Mouse (Mus musculus): ENCODE data around the gene Zfp184.

Gene Zfp184

GRCm38 (mm10) chr13:21923417-21923816, 21.5 kb upstream of the Zfp184 start:
- no peak for DNase-seq

DNA sequence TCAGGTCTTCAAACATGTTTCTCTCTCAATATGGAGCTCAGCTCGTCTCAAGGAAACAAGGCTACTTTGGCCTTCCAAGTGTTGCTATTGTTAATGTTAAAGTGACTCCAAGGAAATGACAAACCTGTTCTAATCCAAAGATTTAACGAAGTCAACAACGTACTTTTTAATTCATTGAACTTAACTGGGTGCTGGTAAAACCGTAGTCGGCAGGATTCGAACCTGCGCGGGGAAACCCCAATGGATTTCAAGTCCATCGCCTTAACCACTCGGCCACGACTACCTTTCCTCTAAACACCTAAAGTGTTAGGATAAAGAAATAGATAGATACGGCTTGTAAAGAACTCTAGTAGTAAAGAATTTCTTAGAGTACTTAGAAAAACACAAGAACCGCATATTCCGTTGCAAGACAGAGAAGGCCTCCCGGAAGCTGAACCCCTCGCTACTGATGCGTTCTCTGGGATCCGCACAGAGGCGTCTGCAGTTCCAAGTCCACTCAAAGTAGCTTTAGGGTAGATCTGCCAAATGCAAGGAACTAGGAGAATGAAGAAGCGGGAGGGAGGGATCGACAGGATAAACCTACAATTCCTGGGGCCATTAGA, 20.1 kb upstream of the Zfp184 start:
- DNase-seq: peak; percentile 77

GRCm38 (mm10) chr13:21930981-21931380, 13.9 kb upstream of the Zfp184 start:
- no peak for DNase-seq

DNA sequence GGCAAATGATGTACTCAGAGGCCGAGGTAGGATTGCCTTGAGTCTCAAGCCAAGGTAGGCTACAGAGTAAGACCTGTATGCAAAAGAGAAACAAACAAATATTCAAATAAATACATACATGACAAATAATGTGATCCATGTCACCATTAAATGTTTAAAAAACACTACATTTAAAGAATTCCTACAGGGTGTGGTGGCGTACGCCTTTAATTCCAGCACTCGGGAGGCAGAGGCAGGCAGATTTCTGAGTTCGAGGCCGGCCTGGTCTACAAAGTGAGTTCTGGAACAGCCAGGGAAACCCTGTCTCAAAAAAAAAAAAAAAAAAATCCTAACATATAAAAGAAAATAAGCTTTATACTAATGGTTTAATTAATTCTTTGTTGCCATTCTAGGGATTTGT, 13.2 kb upstream of the Zfp184 start:
- DNase-seq: no peak

- peak; percentile 34 for DNase-seq
Observed at GRCm38 (mm10) chr13:21933626-21934548, 11.0 kb upstream of the Zfp184 start.

DNA sequence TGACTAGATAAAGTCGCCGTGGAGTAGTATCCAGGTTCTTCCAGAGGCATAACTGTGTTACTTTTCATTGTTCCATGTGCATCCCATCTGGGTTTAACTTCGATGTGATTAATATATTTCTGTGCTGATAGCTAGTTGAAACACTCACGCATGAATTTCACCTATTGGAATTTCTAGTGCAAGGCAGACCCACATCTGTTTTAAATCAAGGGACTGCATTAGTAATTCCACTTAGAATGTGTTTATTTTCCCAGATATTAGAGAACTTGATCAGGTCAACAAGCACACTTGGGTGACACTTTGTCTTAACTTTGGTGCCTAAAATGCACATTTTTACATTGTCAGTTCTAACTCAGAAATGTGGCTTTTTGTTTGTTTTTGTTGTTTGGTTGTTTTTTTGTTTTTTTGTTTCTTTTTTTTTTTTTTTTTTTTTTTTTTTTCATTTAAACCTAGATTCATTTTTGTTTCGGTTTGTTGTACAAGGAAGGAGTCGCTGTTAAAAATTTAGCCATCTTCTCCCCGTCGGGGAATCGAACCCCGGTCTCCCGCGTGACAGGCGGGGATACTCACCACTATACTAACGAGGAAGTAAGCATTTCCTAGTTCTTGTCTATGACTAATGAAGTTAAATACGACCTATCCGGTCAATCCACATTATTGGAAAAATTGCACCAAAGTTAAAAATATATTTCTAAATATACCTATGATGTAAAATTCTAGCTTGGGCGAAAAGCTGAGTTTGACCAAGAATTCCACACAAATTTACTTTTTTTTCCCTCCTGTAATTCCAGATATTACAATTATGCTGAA, 9.7 kb upstream of the Zfp184 start:
- DNase-seq: peak; percentile 88

- DNase-seq: no peak
Observed at GRCm38 (mm10) chr13:21935833-21936232, 9.1 kb upstream of the Zfp184 start.

DNA sequence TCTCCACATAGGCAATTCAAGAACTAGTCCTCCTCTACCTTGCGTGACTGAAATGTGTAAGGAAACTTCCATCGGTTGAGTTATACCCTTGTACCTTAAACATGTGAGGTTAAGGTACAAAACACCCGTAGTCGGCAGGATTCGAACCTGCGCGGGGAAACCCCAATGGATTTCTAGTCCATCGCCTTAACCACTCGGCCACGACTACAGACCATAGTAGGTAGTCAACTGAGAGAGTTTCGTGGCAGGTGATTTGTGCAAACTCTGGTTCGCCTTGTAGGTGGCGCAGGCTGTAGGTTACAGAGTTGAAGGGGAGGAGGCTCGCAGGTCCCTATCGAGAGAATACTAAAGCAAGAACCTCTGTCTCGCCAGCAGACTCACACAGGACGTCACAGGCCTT, 7.9 kb upstream of the Zfp184 start:
- peak; percentile 90 for DNase-seq

DNA sequence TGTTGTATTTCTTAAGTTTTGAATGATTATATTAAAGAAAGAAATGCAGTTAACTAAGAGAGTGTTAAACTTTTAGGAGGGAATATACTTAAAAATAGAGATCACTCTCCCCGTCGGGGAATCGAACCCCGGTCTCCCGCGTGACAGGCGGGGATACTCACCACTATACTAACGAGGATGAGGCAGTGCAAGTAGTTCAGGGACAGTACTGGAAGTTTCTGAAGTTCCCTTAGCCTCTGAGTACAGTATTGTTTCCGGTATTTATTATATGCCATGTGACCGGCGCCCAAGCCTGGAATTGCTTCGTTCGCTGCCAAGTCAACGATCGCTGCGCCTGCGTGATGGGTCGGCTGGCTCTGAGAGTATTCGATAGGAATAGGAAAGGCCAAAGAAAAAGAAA, 4.7 kb upstream of the Zfp184 start:
- DNase-seq: peak; percentile 91

- DNase-seq: peak; percentile 87
Observed at GRCm38 (mm10) chr13:21940811-21941321, 4.0 kb upstream of the Zfp184 start.

- no peak for DNase-seq
Observed at GRCm38 (mm10) chr13:21943644-21944043, 1.2 kb upstream of the Zfp184 start.

DNA sequence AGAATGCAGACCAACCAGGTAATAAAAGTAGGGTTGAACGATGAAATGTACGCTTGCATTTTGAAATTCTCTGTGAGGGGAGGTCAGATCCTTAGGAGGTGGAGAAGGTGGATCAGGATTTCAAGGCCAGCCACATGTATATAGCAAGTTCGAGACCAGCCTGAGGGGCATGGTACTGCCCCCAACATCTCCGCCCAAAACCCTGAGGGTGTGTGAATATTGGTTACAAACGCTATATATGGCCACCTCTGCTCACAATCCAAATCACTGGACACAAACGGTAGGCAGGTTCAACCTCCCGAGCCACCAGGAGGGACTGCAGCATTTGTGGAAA, 335 bp upstream of the Zfp184 start:
- DNase-seq: no peak

DNA sequence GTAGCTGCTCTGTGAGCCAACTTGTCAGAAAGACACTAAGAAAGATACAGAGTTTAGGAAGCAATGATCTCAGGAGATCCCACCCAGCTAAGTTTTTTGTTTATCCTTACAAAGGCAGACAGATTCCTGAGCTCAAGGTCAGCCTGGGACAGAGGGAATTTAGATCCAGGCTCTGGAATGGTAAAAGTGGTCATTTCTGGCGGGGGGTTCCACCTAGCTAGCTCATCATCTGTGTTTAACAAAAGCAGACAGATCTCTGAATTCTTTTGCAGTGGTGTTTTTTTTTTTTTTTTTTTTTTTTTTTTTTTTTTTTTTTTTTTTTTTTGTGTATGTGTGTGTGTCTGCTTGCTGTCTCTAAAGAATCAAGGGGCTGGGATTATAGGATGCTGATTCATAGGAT, 24.4 kb downstream of the Zfp184 start:
- no peak for DNase-seq

- no peak for DNase-seq
Observed at GRCm38 (mm10) chr13:21969816-21970215, 24.9 kb downstream of the Zfp184 start.

DNA sequence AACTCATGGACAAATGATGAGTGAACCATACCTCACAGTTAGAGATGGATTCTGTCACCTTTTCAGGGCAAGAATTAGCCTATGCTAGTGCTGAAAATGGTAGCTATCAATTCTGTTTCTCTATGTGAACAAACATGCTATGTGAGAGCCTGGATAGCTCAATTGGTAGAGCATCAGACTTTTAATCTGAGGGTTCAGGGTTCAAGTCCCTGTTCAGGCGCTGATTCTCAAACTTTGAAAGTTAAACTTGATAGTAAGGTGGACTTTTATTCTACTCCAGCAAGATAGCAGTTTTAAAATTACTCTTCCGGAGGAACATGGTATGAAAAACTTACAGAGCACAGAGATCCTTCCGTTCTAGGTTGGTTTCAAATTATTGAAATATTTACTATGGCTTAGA, 26.7 kb downstream of the Zfp184 start:
- DNase-seq: no peak

GRCm38 (mm10) chr13:21974221-21974725, 29.4 kb downstream of the Zfp184 start:
- peak; percentile 95 for DNase-seq

- DNase-seq: peak; percentile 80
Observed at GRCm38 (mm10) chr13:21974726-21975473, 30.0 kb downstream of the Zfp184 start.

DNA sequence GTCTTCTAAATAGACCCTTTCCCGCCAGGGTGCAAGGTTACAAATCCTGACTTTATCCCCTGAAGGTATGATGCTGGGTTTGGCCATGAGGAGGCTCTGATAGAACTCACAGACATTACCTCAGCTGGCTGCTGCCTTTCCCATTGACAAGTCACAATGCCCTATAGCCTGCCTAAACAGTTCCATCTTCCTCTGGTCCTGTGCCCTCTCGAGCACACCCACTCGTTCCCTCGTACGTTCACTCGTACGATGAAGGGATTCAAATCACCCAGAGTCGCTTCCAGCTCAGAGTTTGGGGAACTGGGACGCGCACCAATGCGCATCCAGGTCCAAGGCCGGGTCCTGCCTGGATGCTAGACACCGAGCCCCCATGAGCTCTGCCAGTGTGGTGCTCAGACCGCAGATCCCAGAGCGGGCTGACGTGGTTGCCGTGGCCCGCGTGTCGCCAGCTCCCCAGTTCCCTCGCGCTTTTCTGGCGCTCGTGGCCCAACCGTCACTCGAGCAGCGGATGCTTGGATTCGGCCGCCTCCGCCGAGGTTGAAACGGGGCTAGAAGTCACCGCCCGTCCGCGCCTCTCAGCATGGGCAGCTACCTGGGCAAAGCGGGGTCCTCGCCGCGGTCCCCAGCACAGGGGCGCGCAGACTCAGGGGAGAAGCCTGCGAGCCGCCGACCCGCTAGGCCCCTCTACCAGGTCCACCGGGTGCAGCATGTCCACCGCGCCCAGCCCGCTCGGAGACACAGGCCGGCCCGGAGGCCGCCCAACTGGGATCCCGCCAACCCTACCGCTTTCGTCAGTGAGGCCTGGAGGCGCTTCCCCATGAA, 36.3 kb downstream of the Zfp184 start, which contains the start of gene Pom121l2:
TSS of gene Pom121l2 (plus strand) at position 214 of the 822 bp plus-strand sequence.
- peak; percentile 54 for DNase-seq

GRCm38 (mm10) chr13:21981803-21982193, 36.9 kb downstream of the Zfp184 start:
- no peak for DNase-seq

DNA sequence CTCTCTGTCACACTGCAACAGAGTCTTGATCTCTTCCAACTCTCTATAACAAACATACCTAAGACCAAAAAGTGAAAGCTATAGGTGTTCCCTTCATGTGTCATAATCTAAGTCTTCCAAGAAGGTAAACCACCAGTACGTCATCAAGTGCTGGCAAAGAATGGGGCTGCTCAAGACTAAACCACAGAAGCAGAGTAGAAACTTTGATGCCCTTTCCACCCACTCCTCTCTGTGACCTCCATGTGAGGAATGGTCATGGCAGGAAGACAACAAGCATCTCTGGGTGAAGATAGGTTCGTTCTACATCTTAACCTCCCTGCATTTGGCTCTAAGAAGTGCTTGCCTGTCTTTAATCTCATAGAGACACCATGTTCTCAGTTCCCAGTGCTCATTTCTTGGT, 39.6 kb downstream of the Zfp184 start:
- DNase-seq: no peak

DNA sequence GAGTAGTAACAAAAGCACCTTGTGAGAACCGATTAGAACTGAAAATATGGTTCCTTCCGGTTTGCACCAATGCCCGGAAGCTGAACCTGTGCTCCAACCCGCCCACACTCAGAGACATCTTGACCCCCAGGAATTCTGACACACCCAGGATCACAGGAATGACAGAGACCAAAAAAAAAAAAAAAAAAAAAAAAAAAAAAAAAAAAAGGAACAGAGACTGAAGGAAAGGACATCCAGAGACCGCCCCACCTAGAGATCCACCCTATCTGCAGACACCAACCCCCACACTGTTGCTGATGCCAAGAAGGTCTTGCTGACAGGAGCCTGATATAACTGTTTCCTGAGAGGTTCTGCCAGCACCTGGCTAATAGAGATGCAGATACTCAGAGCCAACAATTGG, 47.7 kb downstream of the Zfp184 start:
- no peak for DNase-seq

All from thymus, postnatal 4 days (tissue).